Mouse (Mus musculus) adrenal gland, adult 18-20 months (tissue): Measurements from ENCODE around the gene Man1c1. TPM values are rescaled to one million over a fixed set of nuclear protein-coding genes. Genes with fewer than 3 reads are reported as not detected.

Experiments used
- DNase-seq, 2 experiments: peaks; one replicate each; pipeline ENCODE4 v3.0.0; 2021 to 2022; ENCODE audit warnings: low spot score in 2 of 2
- total RNA-seq, 2 experiments: library from RNA; stranded (reverse); gene quantifications; 1 replicate in 1 of 2; 2 replicates in 1 of 2; pipeline ENCODE4 v1.2.3; 2021

Gene Man1c1
- total RNA-seq, 2 experiments from 2014 or later: 14.9 to 20.8 TPM

DNA sequence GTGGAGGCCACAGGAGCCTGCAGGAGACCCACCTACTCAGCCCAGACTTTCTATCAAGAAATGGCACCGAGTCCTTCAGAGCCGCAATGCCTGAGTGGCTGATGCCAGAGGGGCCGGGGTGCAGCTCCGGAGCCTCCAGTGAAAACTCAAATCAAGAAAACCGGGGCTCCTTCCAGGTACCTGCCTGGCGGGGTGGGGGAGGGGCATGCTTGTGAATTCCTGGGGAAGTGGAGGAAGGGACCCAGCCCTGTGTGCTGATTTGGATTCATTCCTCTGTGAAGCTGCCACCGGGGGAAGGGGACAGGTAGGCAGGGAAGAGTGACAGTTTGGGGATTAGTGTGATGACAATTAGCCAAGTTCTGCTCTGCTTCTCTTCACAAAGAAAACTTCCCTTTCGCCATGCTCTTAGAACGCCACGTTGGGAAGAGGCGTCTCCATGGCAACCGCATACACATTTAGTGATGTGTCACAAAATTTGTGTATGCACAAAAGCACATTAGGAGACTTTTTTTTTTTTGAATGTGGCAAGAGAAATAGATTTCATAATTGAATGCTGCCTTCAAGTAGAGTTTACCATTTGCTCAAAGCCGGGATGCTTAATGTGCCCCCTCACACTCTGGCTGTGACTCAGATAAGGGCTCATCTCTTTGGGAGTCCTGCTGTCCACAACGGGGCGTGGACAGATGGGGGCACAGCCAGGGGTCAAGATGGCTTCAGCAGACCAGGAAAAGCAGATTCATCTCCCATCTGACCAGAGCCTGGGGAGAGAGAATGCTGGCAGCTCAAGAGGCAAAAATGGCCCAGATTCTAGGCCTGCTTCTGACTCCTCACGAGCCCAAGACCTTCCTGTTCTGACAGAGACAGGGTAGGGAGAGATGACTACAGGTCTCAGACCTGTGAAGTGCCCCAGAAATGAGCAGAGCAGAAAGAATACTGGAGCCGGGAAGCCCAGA lies 26.3 kb downstream of the Man1c1 start:
- DNase-seq: no peak

DNA sequence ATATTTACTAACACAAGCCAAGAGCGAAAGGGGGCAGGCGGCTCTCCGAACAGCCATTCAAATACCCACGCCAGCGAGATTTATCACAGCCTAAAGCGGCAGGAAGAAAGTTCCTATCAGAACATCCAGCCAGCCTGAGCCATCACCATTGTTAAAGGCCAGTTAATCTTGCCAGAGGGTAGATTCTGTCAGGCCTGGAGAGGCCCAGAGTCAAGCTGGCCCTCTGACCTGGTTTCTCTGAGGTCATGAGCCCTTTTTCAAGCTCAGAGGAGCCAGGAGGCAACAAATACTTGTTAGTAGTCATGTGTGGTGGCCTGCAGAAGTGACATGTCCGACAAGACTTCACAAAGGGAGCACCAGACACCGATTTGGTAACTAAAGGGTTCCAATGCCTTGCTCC lies 28.3 kb downstream of the Man1c1 start:
- DNase-seq: no peak

DNA sequence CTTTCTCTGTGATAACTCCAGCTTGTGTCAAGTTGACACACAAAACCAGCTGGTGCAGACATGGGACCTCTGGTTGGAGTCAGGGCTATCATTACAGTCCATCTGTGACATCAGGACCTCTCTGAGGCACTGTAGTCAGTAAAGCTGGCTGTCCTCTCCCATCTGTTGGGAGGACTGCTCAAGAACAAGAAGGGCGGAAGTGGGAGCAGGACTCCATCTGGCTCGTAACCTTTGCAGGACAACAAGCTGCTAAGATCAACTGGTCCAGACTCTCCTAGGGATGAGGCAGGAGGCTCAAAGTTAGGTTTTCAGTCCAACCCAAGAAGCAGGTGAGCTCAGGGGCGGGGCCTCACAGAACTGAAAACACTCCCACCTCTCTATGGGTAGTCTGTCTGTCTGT lies 29.1 kb downstream of the Man1c1 start:
- DNase-seq: no peak

DNA sequence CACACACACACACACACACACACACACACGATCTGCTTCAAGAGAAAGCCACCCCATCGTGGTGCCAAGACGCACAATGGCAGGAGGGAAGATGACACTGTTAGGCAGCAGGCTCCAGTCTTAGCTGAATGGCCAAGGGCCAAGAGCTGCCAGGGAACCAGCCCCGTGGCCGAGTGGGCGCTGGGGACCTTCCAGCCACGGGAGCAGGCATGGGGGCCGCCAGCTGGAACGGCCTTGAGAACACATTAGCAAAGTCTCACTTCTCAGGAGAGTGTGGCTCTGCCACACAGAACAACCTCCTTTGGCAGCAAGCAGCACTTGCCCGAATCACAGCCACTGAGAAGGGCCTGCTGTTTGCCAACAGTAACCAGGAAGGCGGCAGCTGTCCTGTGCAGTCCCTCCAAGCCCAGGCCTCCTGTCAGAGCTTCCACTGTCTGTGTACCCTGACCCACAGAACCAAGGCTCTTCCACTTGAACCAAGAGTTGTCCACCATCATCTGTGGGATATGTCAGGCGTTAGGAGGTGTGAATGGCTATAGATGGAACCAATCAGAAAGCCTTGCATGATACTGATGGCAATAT lies 30.1 kb downstream of the Man1c1 start:
- no peak for DNase-seq

DNA sequence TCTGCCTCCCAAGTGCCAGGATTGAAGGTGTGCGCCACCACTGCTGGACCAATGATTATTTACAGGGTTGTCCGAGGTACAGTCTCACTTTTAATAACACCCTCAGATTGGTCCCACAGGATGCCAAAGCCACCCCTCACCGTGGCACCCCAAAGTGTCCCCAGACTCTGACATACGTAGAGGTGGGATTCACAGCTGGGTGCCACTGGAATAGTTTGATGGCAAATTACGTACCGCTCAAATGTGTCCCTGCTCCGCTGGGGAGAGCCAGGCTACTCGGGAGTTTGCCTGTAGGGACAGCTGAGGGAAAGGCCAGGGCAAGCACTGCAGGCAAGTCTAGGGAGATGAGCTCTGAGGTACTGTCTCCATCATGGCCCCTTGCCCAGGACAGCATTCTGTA lies 30.9 kb downstream of the Man1c1 start:
- DNase-seq: no peak

DNA sequence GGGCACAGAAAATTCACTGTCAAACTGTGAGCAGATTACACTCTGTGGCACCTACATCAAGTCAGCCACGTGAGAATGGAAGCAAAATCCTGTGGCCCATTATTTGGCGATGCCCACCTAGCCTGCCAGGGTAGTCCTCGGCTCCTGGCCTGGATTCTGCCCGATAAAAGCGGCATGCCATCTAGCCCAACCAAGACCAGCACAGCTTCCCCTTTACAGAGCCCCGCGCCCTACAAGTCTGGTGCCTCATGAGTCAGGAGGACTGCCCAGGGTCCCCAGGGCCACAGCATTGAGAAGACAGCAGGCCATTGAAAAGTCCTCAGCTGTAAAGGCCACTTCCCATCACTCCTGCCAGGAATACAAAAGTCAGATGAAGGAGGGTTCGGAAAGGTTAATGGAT lies 31.8 kb downstream of the Man1c1 start:
- DNase-seq: no peak

DNA sequence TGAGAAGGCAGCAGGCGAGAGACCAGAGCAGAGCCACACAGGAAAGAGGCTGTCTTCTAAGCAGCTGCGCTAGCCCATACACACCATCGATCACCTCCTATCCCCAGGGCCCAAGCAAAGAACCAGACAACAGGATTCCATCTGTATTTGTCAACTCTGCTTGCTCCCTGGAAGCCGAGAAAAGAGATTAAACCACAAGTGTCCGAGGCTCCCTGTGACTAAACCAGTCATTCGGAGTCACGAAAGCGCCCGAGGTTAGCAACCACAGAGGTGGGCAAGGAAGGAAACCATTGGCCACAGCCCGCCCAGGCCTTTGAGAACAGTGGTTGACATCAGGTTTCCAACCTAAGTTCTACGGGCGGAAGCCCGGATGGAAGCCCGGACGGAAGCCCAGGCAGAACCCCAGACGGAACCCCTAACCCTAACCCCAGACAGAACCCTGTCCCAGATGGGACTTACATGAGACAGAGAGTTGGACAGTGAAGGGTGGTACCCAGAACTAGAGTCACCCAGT lies 32.4 kb downstream of the Man1c1 start:
- DNase-seq: no peak

DNA sequence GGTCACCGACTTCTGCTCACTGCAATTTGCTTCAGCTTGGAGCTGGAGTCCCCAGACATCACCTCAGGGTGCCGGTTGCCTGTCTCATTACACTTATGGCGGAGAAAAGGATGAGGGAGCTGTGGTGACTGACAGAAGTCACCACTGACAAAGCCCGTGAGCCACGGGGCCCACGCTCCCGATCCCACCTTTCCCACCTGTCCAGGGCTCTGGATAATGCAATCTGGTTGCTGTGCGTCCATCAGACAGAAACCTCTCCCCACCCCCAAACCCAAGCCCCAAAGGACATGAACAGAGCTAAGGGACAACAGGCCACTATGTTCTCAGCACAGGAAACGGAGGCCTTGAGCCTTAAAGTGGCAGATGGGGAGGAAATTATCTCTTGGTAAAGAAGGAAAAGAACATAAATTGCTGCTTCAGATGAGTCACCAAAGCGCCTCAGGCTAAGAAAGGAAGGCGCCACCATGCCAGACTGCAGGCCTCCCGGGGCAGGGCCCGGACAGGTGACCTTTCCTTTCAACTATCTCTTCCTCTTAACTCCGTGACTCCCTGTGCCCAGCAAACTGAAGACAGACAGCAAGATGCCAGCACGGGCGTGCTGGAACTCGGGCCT lies 34.2 kb downstream of the Man1c1 start:
- peak in 1 of 2 experiments; percentile 24 for DNase-seq

DNA sequence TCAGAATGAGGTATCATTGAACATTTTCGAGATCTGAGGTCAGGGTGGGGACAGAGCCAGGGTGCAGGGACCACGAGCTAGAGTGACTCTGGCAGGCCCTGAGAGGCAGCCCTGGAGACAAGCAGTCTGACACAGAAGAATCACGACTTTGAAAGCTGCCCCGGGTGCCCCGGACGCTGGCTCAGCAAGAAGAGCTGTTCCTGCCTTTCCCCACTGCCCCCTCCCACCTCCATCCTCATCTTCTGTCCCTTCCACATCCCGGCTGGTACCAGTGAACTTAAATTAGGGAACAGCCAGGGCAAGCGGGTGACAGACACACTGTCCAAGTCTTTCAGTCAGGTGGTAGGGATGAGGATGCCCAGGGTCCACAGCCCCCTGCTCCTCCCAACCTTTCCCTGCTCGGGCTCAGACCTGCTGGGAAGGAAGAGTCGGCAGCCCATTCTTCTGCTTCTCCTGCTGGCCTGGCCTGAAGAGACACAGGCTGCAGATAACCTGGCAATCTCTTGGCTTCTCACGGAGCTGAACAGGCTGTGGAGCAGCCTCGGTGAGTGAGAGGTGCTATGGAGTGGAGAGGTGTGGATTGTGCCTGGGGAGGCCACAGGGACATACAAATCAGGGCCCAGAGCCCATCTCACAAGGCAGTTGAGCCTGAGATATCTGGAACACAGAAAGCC lies 35.6 kb downstream of the Man1c1 start:
- DNase-seq: no peak

DNA sequence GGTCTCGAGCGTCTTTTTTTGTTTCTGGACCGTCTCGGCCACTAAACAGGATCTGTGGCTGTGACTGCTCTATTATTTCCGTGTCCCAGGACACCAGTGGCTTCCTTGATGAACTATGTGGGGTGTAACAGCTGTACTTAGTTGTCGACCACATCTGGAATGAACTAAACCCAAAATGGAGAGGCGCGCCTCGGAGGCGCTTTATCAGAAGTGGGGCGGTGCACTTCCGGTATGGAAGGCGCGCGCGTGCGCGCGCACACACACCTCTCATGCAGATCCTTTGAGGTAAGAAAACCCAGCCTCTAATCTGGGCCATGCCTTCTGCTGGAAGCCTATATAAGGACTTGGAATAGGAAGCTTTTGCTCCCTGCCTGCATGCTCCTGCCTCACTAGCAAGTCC lies 37.7 kb downstream of the Man1c1 start:
- DNase-seq: no peak

DNA sequence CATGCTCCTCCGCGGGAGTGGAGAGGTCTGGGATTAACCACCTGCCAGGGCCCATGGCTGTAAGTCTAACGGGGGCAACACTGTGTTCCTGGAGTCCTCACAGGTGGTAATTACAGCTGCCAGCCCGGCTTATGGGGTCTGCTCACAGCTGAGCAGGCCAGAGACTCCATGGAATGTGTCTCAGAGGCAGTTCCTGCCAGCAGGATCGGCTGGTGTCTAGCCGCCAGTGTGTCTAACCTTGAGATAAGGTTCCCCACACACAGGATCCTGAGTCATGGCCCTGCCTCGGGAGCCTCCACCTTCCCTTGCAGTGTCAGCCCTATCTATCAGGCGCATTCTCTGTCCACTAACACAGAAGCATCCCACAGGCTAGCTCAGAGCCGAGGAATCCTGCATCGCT lies 41.0 kb downstream of the Man1c1 start:
- peak; percentile 39 to 43 for DNase-seq

DNA sequence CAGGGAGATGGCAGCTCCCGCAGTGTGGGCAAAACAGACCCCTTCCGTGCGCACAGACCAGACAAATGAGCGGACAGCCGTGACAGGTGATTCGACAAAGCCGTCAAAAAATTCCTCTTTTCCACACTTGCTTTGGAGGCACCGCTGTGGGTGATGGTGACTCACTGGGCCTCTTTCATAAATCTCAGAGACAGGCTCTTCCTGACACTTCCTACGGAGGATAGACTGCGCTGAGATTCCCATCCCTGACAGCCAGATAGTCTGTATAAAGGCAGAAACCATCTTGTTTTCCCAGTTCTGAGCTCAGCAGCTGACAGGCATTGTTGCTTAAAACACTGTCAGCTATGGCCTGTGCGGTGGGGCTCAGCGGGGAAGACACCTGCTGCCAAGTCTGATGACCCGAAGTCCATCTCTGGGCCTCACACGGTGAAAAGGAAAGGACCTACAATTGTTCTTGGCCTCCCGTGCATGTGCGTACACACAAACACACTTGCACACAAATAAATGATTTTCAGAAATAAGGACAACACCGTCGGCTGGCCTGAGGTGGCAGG lies 43.4 kb downstream of the Man1c1 start:
- no peak for DNase-seq

DNA sequence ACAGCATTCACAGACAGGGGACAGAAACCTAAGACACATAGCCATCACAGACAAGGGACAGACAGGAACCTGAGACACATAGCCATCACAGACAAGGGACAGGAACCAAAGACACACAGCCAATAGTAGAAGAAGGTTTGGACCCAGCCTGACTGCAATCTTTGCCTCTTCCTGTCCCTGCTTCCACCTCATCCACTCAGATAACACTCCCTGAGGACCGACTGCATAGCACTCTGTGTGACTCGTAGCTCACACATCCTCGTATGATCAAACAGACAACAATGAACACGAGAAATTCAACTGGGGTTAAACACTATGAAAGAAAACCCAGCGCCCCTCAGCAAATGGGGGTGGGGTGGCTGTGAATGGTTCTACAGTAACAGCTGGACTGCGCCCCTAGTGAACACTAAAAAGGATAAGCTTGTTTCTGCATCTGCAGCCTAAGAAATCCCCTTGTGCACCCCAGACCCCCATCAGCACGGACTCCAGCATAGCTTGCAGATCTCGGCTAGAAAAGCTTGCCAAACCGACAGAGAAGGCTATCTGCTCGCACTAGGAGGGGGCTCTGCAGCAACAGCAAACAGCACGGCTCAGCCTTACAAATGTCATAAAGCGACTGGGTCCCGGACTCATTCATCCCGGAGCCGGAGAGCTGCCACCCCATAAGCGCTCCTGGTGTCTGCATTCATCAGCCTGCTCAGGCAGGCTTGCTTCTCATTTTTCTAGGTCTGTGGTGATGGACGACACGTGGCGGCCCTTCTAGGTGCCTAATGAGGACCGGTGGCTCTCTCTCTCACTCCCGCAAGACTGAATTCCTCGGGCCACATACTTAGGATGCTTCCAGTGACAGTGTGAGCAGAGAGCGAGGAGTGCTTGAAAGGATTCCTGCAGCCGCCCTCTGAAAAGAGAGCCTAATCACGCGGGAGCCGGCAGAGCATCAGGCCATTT lies 44.5 kb downstream of the Man1c1 start:
- DNase-seq: no peak

DNA sequence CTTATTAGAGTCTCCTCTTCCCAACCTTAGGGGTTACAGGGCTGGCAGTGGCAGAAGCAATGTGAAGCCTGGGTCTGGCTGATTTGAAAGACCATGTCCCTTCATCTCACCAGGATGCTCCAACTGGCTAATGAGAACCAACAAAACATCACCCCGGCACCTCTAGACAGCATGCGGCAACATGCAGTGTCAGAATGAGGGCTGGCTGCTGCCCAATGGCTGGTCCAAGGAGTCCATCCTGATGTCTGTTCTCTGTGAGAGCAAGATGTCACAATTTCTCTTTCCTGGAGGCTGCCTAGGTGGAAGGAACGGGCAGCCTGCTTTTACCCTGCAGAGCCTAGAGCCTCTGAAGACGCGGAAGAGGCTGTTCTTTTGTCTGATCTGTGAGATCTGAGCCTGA lies 46.6 kb downstream of the Man1c1 start:
- DNase-seq: no peak

DNA sequence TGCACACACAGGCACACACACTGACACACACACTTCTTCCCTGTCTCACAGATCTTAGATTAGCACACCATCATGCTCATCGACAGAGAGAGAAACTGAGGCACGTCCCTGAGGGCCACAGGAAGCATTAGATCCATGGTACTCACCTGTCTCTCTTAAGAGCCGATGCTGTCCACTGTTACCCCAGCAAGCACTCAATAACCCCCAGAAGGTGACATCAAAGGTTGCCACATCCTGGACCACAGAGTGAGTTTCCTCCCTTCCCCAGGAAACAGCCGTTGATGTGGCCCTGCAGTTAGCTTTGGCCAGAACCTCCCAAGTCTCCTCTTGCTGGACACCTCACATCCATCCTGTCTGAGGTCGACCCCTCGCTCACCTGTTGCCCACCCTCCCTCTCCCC lies 49.7 kb downstream of the Man1c1 start:
- DNase-seq: no peak

DNA sequence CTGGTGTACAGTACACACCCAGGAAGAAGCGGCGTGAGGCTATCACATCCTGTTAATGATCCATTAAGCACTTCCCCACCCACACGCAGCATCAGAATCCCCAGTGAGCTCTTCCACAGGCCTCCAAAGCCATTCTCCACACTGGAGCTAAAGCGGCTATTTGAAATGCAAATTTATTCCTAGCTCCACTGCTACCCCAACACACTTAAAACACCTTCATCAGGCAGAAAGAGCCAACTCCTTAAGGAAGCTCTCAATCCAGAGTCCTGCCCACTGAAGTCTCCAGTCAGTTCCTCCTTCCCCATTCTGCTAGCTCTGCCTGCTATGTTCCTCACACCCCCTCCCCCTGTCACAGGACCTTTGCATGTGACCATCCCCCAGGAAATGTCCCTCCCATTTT lies 51.4 kb downstream of the Man1c1 start:
- no peak for DNase-seq

DNA sequence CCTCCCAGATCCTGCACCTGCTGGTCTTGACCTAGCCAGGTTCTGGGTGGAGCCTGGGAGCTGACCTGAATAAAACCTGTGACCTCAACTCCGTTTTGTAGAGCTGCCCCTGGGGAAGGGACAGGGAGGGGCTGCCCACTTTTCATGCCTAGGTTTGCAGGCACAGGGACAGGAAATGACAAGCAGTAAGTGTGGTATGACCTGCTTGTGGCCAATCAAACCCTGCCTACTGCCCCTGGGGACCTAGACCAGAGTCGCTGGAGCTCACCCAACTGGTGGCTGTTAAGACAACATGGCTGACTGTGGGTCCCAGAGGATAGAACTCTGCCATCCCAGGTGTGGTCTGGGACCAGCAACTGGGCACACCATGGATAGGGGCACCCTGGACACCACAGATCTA lies 51.9 kb downstream of the Man1c1 start:
- DNase-seq: no peak

DNA sequence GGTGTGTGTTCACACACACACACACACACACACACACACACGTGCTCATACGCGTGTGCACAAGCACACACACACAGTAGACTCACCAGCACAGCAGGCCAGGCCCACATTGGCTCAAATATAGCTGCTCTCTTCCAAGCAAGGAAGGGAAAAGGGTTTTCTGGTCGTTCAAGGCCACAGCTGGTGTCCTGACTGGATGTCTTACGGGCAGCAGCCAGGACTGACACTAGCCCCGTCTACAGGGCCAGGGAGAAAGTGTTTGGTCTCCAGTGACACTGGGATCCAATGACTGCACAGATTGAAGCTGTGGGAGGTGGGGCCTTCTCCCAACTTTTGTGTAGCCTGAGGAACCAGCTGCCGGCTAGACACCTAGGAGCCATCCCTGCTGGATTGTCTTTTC lies 52.7 kb downstream of the Man1c1 start:
- DNase-seq: no peak

DNA sequence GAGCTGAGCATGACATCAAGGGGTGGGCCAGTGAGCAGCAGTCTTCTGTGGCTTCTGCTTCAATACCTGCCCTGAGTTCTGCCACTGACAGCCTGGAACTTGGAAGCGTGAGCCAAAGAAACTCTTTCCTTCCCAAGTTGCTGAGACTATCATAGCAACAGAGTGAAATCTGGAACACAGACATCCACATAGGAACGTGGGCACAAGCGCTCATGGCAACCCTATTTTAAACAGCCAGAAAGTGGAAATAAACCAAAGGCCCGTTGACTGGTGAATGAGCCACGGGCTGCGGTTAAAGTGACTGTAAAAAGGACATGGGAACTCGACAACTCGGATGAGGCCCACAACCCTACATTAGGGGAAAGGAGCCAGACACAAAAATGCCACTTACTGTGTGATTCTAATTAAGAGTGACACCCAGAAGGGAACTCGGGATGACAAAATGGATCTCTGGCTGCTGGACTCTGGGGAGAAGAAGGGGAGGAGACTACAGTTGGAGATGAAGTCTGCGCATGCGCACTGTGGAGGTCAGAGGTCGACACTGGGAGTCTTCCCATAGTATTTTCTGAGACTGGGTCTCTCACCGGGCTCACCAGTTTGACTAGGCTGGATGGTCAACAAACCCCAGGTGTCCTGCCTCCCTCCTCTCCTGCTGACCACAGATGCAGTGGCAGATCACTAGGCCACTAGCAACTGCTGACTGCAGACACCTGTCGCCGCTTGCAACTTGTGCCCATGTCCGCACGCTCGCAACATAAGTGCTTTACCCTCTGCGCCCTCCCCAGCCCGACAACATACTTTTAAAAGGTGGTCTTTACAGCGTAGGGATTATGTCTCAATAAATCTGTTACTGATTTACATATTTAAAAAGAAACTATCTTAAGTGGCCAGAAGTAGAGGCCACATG lies 58.8 kb downstream of the Man1c1 start:
- no peak for DNase-seq
